Mouse (Mus musculus) liver, postnatal 0 days (tissue): ENCODE measurements at regions not wholly inside any gene's neighbourhood (a gene's known extent, or its start where the extent isn't known, plus 50 kb on each side); places are given as distances from the start of the nearest gene placed in this dataset.

Experiments
- ATAC-seq: fragments of 200-750 bp; cut with Nextera tagmentation; 2 replicates; pipeline ENCODE4 v1.8.0; 2017; ENCODE audit warnings: mild to moderate bottlenecking, moderate library complexity
- DNase-seq: peaks from one replicate; pipeline ENCODE4 v3.0.0-alpha.2; 2016
- H3K27ac ChIP-seq: fragments of 300-500 bp; sonication (generic); 2 replicates; pipeline ENCODE4 v1.5.1; 2014; ENCODE audit warnings: antibody characterized with exemption, moderate library complexity, mild to moderate bottlenecking, low read depth
- H3K27me3 ChIP-seq: fragments of 300-500 bp; sonication (generic); 2 replicates; pipeline ENCODE4 v1.6.1; 2014; ENCODE audit warnings: low read length, control low read depth, mixed read lengths; ENCODE audit not compliant: insufficient read depth
- H3K36me3 ChIP-seq: fragments of 300-500 bp; sonication (generic); replicated peaks from 2 replicates; pipeline ENCODE4 v1.6.1; 2014; ENCODE audit warnings: mild to moderate bottlenecking, control low read depth, low read length, moderate library complexity, mixed read lengths; ENCODE audit not compliant: insufficient read depth
- H3K4me1 ChIP-seq: fragments of 300-500 bp; sonication (generic); 2 replicates; pipeline ENCODE4 v1.6.1; 2014; ENCODE audit warnings: antibody characterized with exemption, mild to moderate bottlenecking, control low read depth; ENCODE audit not compliant: insufficient read depth
- H3K4me2 ChIP-seq: fragments of 300-500 bp; sonication (generic); 2 replicates; pipeline ENCODE4 v1.6.1; 2014; ENCODE audit warnings: low read depth, mild to moderate bottlenecking, low read length, moderate library complexity, mixed read lengths
- H3K4me3 ChIP-seq: fragments of 300-500 bp; sonication (generic); 2 replicates; pipeline ENCODE4 v1.5.1; 2014; ENCODE audit warnings: low read depth, low read length
- H3K9ac ChIP-seq: fragments of 300-500 bp; sonication (generic); replicated peaks from 2 replicates; pipeline ENCODE4 v1.6.1; 2014; ENCODE audit warnings: mild to moderate bottlenecking, moderate library complexity
- H3K9me3 ChIP-seq: fragments of 300-500 bp; sonication (generic); 2 replicates; pipeline ENCODE4 v1.6.1; 2016; ENCODE audit warnings: mild to moderate bottlenecking, control low read depth, low read length, mixed read lengths
- CTCF ChIP-seq: sonication (generic); IDR thresholded peaks from 2 replicates; pipeline ENCODE4 v1.5.1; 2016; ENCODE audit warnings: antibody characterized with exemption, low read depth
- EP300 ChIP-seq: IDR thresholded peaks from 2 replicates; pipeline ENCODE4 v1.6.1; 2016; ENCODE audit warnings: antibody characterized with exemption, low read depth, mild to moderate bottlenecking
- WGBS: fragments of 180-500 bp; shearing (Covaris S2); extraction: QIAGEN DNeasy Blood & Tissue Kit; methylation state at CpG from one replicate; pipeline ENCODE4 v1.1.7; 2014; ENCODE audit not compliant: insufficient replicate concordance; 5-methylcytosine and 5-hydroxymethylcytosine counted together

DNA sequence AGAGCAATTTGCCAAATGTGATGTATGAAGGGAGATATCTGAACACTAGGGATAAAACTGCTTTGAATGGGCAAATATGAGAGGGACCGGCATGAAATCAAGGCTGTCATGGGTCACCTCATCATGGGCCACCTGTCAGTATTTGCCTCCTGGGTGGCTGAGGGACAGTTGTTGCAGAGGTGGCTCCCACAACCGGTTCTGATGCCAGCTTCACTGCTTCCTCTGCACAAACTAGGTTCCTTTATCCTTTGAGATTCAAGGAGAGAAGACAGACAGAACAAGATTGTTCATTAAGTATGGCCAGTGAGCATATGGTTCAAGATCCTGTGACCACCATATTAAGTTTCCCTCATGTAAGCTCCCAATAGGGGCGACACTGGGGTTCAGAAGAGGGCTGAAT lies 78.3 kb downstream of the Asb13 start:
- Histone ChIP-seq H3K4me2 (no peak overlapping the region), H3K4me1 (no peaks in the 10 kb centered on the region), H3K4me3 (no peak overlapping the region), H3K27me3 (no peaks in the 10 kb centered on the region), H3K9me3 (no peaks in the 10 kb centered on the region), H3K36me3 (no peaks in the 10 kb centered on the region), H3K9ac (no peak overlapping the region), H3K27ac (no peak overlapping the region)
- TF ChIP-seq CTCF = no peak
- TF ChIP-seq EP300 = no peak
- ATAC-seq (no peak), DNase-seq (no peak)
- WGBS = 40% methylated on average over 3 of the region's 3 CpGs

DNA sequence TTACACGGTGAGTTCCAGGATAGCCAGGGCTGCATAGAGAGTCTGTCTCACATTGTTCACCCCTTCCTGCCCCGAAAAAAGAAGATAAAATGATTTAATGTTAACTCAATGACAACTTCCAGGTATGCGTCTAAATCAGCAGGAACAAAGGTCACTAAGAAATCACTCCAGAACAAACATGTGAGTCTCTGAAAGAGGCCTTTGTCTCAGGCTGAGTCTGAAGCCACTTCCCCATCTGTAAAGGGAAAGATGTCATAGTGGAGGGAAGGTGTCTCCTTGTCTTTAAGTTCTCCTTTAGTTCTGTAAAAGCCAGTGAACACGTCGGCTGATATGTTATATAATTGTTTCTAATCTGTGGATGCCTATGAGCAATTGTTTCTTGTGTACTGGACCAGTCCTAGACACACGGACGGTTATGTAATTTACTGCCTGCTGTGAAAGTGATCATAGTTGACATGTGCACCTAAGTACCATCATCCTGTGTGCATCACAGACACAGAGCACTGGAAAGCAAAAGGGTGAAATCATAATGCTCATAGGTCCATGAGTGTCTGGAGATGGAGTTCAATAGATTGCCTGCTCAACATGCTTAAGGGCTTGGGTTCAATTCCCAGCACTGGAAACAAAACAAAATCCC lies 76.3 kb downstream of the Asb13 start:
- H3K27ac ChIP-seq = no peak overlapping the region
- WGBS = 55% methylated on average over 7 of the region's 7 CpGs
- no peaks in the 10 kb centered on the region for H3K36me3 ChIP-seq
- H3K27me3 ChIP-seq = no peaks in the 10 kb centered on the region
- TF ChIP-seq EP300 = no peak
- DNase-seq (no peak), ATAC-seq (no peak)
- no peak overlapping the region for H3K4me3 ChIP-seq
- H3K4me1 ChIP-seq = no peaks in the 10 kb centered on the region
- no peak overlapping the region for H3K4me2 ChIP-seq
- H3K9me3 ChIP-seq = no peaks in the 10 kb centered on the region
- H3K9ac ChIP-seq = no peak overlapping the region

GRCm38 (mm10) chr13:3708896-3709631 lies 75.2 kb downstream of the Asb13 start:
- DNase-seq = no peak
- no peak overlapping the region for H3K4me3 ChIP-seq
- H3K9me3 ChIP-seq = no peaks in the 10 kb centered on the region
- no peak overlapping the region for H3K9ac ChIP-seq
- no peak overlapping the region for H3K4me2 ChIP-seq
- ATAC-seq = no peak
- no peaks in the 10 kb centered on the region for H3K4me1 ChIP-seq
- no peak overlapping the region for H3K27ac ChIP-seq
- no peaks in the 10 kb centered on the region for H3K36me3 ChIP-seq
- no peaks in the 10 kb centered on the region for H3K27me3 ChIP-seq
- TF ChIP-seq EP300 (no peak), CTCF (no peak)
- 76% methylated on average over 14 of the region's 14 CpGs for WGBS
